ENCODE assay signal across 7 mouse cellular contexts in genomic region chr2:107519326-107519725, GRCm38 (mm10).
DNase-seq lines count a peak whose midpoint lies in the region.

No protein-coding gene starts in this region.

- intact Hi-C loops in heart, postnatal 10 days (cut with DNase I), result no loop called here
- intact Hi-C loops in left cerebral cortex, postnatal 10 days (cut with DNase I), result no loop called here

- peak; percentile 88 for DNase-seq in right cerebral cortex, adult 18-20 months
- no peak for DNase-seq in right cerebral cortex, postnatal 4 days
- DNase-seq in heart, postnatal 10 days, result peak; percentile 24 to 27
- DNase-seq in left cerebral cortex, postnatal 10 days (ENCODE audit: extremely low spot score in 1 of 2, low spot score in 2 of 2), result peak; percentile 36 to 48
- DNase-seq in testis, postnatal 14 days (ENCODE audit: low spot score), result peak; percentile 41
- no peak for DNase-seq in gastrocnemius, postnatal 4 days (ENCODE audit: low spot score in 2 of 2)
- no peak for DNase-seq in adrenal gland, adult 8-10 months

Comparison
In these comparisons a context has a peak if more than half of its experiments do, and no peak if none do; other contexts are left out.
1. DNase-seq: peak in right cerebral cortex, adult 18-20 months (single experiment), heart, postnatal 10 days (2 of 2), left cerebral cortex, postnatal 10 days (2 of 2) and testis, postnatal 14 days (single experiment); none in right cerebral cortex, postnatal 4 days (single experiment), gastrocnemius, postnatal 4 days (0 of 2) and adrenal gland, adult 8-10 months (single experiment).